Mouse (Mus musculus) lung, adult 18-20 months (tissue): ENCODE data around the gene Aktip.

Source experiments
- DNase-seq, 2 experiments: peaks; one replicate each; pipeline ENCODE4 v3.0.0; 2022; ENCODE audit warnings: mixed read lengths in 2 of 2

The Aktip gene

GRCm38 (mm10) chr8:91188152-91188551 lies 11.6 kb downstream of the Aktip start:
- DNase-seq: no peak

- DNase-seq: no peak
These were observed 13.4 kb downstream of the Aktip start for GRCm38 (mm10) chr8:91186372-91186771.

- DNase-seq: no peak
These were observed 22.1 kb downstream of the Aktip start for GRCm38 (mm10) chr8:91177708-91178107.

GRCm38 (mm10) chr8:91176176-91176575 lies 23.6 kb downstream of the Aktip start:
- no peak for DNase-seq

GRCm38 (mm10) chr8:91171605-91172004 lies 28.2 kb downstream of the Aktip start:
- DNase-seq: no peak

- no peak for DNase-seq
These were observed 28.9 kb downstream of the Aktip start for GRCm38 (mm10) chr8:91170914-91171313.

GRCm38 (mm10) chr8:91170152-91170551 lies 29.6 kb downstream of the Aktip start:
- DNase-seq: no peak

- DNase-seq: no peak
These were observed 39.6 kb downstream of the Aktip start for GRCm38 (mm10) chr8:91159959-91160800.

- DNase-seq: no peak
These were observed 41.2 kb downstream of the Aktip start for GRCm38 (mm10) chr8:91158617-91159016.

- peak; percentile 30 to 42 for DNase-seq
These were observed 45.2 kb downstream of the Aktip start for GRCm38 (mm10) chr8:91154564-91154963.

GRCm38 (mm10) chr8:91153831-91154230 lies 45.9 kb downstream of the Aktip start:
- no peak for DNase-seq

GRCm38 (mm10) chr8:91151531-91151930 lies 48.2 kb downstream of the Aktip start:
- DNase-seq: no peak

GRCm38 (mm10) chr8:91149298-91149697 lies 50.5 kb downstream of the Aktip start:
- DNase-seq: no peak

GRCm38 (mm10) chr8:91148643-91149178 lies 51.1 kb downstream of the Aktip start:
- peak; percentile 7 to 8 for DNase-seq

GRCm38 (mm10) chr8:91147715-91148114 lies 52.1 kb downstream of the Aktip start:
- peak; percentile 9 to 47 for DNase-seq

GRCm38 (mm10) chr8:91140828-91141227 lies 58.9 kb downstream of the Aktip start:
- no peak for DNase-seq

GRCm38 (mm10) chr8:91135308-91136181 lies 64.2 kb downstream of the Aktip start:
- no peak for DNase-seq

GRCm38 (mm10) chr8:91134659-91135058 lies 65.1 kb downstream of the Aktip start:
- DNase-seq: no peak

GRCm38 (mm10) chr8:91134070-91134475 lies 65.7 kb downstream of the Aktip start:
- peak; percentile 100 for DNase-seq

- DNase-seq: peak; percentile 64 to 72
These were observed 66.2 kb downstream of the Aktip start for GRCm38 (mm10) chr8:91133441-91134069.

GRCm38 (mm10) chr8:91132731-91133130 lies 67.0 kb downstream of the Aktip start:
- no peak for DNase-seq

GRCm38 (mm10) chr8:91126786-91127185 lies 73.0 kb downstream of the Aktip start:
- DNase-seq: no peak

GRCm38 (mm10) chr8:91124315-91124714 lies 75.5 kb downstream of the Aktip start:
- no peak for DNase-seq
